Mouse (Mus musculus) megakaryocyte-erythroid progenitor cell, adult 5-6 weeks (primary cell): ENCODE data around the gene Ccdc136. TPM values are rescaled to one million over a fixed set of nuclear protein-coding genes. Genes with fewer than 3 reads are reported as not detected.
"Not testable (repeated sequence)": the region's sequence is repeated elsewhere in the genome, so short reads cannot be mapped to it uniquely, and the experiment has no call there.

ENCODE experiments used
- ATAC-seq: replicated peaks from 2 replicates; pipeline ENCODE4 v1.8.0; 2016; ENCODE audit warnings: mild to moderate bottlenecking, inconsistent platforms; ENCODE audit not compliant: severe bottlenecking, poor library complexity, low FRiP score, low TSS enrichment
- total RNA-seq, 2 experiments: library from RNA; stranded (forward) in 1 of 2; stranded (reverse) in 1 of 2; fragments of 200-1000, 215-1000 nt in 1 of 2; fragments of >200 nt in 1 of 2; fragmentation: Nextera tagmentation in 1 of 2; gene quantifications; 2 replicates each; pipeline ENCODE4 v1.2.3; 2014 to 2017

Gene Ccdc136
- total RNA-seq (2014; fragmentation: Nextera tagmentation) (not detected in 2 replicates), total RNA-seq (2017) (not detected in 2 replicates)

DNA sequence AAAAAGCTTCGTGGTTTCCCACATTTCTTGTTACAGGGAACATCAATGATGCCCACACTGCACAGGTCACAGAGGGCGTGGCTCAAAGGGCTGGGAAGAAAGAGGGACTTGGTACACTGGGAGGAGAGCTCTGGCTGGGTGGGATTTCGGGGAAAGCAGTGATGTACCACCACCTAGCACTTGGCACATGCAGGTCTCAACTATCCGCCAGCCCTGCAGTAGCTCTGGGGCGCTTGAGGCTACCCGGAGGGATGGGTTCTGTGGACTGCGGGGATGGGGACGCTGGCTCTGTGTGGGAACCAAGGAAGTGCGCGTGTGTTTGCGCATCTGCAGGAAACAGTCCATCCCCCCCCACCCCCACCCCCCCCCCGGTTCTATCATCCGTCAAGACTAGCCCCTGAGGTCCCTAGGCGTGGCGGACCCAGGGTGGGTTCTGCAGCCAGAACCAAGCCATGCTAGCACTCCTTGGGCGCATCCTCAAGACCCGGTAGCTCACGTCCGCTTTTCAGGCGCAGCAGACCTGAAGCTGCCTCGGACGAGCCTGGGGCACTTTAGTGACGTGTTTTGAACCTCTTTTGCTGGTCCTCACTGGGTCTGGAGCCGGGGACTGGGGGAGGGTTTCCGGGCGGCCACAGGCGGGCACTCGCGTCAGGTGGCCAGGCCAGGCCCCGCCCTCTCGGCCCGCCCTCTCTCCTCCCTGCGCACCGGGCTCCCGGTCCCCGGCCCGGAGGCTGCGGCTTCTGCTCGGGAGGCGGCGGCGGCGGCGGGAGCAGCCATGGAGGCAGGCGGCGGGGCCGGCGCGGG lies at the start of gene Ccdc136:
Gene Ccdc136 (plus strand): TSS at position 400 of the 804 bp plus-strand sequence.
- peak; percentile 42; the same call in 1 of the 2 replicates for ATAC-seq

DNA sequence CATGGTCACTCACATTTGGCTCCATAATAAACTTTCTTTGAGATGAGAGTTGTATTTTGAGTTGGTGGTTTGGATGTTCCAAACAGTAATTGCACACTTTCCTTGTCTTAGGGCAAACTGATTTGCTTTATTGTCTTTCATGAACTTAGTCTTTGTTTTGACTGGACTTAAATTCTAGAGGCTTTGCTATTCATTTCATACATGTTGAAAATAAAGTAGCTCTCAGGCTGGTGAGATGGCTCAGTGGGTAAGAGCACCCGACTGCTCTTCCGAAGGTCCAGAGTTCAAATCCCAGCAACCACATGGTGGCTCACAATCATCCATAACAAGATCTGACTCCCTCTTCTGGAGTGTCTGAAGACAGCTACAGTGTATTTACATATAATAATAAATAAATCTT lies 49.6 kb upstream of the Ccdc136 start:
- ATAC-seq: not testable (repeated sequence)

DNA sequence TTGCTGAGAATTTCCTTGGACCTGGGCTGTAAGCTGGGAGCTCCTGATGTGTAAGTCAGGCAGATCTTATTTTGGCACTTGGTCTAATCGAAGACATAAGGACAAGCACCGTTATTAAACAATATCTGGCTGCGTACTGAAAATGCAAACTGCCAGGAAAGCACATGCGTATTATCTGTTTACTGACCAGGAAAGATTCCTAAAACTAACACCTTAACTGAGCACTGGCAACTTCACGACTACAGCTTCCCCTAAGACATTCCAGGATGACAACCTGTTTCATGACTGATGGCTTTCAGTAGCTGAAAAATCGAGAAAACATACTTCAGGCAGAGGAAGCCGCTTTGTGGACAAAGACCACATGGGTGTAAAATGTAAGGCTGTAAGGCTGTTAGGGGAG lies 48.9 kb upstream of the Ccdc136 start:
- ATAC-seq: no peak

GRCm38 (mm10) chr6:29347665-29348370 lies 48.3 kb upstream of the Ccdc136 start, which contains the start of gene Calu:
TSS of gene Calu (plus strand) at chr6:29348069.
- peak; percentile 96 for ATAC-seq

DNA sequence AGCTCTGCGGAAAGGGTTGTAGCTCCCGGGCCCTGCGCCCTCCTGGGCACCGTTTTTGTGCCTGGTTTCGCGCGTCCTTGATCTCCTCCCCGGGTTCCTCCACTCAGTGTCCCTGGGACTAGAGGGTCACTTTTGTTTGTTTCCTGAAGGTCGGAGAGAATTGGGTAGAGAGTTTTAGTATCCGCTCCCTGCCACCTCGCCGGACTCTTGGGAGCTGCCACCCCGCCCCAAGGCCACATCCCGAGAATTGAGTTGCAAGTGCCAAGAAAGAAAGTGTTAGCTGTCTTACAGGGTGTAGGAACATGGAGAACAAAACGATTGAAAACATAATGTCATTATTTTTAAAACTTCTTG lies 47.8 kb upstream of the Ccdc136 start:
- 0 out of 2 replicates have a peak, but pooled peaks have one; percentile 2 for ATAC-seq

DNA sequence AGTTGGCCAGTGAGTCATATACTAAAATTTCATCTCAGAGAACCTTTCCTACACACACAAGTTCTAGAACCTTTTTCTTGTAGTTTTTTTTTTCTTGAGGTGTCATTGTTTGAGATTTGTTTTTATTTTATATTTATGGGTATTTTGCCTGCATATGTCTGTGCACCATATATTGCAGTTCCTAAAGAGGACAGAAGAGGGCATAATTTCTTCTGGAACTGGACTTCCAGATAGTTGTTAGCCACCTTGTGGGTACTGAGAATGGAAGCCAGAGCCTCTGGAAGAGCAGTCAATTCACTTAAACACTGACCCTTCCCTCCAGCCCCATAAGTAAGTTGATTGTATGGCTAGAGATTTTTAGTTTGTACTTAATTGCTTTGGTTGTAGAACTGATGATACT lies 44.5 kb upstream of the Ccdc136 start:
- ATAC-seq: no peak

- peak; percentile 78 for ATAC-seq
Observed at GRCm38 (mm10) chr6:29352816-29353215, 43.3 kb upstream of the Ccdc136 start.

GRCm38 (mm10) chr6:29359386-29359785 lies 36.7 kb upstream of the Ccdc136 start:
- ATAC-seq: no peak

GRCm38 (mm10) chr6:29360211-29360610 lies 35.9 kb upstream of the Ccdc136 start:
- ATAC-seq: no peak

DNA sequence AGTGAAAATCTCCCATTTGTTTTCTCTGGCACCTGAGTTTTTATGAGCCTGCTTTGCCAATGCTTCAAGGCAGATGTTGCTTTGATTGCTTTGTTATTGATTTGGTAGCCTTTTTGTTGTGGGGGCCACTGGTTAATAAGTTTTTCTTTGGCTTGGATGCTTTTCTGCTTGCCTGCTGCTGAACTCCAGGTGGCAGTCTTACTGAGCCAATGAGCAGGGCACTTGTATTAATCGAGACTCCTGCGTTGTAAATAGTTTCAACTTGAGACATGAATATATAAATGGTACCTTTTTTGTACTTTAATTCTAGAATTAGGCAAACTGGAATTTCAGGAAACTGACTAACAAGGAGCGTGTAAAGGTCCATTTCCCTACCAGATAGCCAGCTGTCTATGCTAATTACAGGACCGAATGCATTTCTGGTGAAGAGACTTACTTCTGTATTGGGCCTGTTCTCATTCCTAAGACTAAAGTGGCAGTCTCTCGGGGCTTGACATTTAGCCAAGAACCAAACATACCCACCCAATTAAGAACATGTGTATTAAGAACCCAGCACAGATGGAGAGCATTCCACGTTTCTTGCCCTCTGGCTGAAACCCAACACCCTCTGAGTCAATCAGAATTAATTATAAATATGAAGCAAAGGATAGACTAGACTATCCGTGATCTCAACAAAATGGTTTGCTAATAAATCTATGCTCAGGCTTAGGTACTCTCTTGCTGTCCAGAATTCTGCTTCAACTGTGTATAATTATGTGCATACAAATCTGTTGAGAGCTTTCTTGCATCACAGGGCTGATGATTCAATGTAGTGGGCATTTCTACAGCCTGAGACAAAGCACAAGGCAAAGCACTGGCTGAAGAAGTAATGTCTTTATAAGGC lies 33.6 kb upstream of the Ccdc136 start:
- no peak for ATAC-seq

DNA sequence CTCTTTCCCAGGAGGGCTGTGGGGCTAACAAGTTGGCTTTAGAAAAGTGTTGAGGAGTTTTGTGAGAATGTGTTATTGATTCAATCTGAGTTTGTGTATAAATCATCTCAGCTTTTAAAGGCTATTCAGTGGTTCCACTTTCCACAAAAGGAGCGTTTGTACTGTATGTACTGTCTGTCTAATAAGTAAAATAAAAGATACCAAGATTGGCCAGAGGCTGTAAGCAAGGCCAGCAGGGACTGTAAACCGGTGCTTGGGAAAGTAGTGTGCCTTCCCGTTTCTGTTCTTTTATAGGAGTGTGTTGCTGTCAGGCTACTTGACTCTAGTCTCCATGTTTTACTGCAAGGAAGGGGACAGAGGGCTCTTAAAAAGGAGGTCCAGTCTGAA lies 33.0 kb upstream of the Ccdc136 start:
- ATAC-seq: no peak

GRCm38 (mm10) chr6:29365277-29365676 lies 30.8 kb upstream of the Ccdc136 start:
- no peak for ATAC-seq

DNA sequence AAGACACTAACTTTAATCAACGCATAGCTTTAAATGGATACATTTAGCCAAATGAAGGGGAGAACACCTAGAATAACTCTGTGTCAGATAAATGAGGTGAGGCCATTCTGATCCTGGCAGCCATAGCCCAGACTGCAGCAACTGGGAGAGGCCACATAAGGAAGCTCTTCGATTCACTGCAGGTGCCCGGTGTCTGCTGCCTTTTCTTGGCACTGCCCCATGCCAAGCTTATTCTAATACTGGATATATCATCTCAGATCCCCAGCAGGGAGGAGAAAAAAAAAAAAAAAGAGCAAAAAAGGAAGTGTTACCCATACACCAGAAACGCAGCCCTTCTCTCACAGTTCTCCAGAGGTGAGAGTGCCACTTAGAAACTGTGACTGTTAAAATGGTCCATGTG lies 18.7 kb upstream of the Ccdc136 start:
- ATAC-seq: no peak

DNA sequence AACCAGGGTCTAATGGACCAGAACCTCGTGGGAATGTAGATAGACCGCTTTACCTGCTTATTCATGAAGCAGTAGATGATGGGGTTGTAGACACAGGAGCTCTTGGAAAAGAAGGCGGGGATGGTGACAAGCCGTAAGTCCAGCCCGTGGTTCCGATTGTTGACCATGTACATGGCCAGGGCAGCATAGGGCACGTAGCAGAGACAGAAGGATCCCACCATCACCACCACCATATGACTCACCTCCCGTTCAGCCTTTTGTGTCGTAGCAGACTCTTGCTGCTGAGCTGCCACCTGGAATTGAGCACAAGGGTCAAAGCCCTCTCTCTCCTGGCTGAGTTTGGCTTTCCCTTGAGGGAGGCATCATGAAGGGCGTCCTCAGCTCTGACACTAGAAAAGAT lies 17.4 kb upstream of the Ccdc136 start:
- no peak for ATAC-seq

DNA sequence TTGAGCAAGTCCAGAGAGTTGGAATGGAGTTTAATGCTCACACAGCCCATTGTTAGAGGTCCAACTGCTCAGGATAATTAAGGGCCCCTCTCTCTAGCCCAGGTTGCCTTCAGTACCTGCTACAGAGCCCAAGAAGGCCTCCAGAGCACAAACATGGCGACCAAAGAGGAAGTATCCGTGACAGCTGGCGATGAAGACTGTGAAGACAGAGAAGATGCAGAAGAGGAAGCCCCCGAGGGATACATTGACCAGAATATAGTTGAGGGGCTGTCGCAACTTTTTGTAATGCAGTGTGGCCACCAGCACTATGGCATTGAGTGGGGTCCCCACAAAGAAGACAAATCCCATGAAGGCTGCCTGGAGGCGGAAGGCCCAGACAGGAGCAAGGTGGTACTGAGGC lies 16.2 kb upstream of the Ccdc136 start:
- ATAC-seq: no peak

DNA sequence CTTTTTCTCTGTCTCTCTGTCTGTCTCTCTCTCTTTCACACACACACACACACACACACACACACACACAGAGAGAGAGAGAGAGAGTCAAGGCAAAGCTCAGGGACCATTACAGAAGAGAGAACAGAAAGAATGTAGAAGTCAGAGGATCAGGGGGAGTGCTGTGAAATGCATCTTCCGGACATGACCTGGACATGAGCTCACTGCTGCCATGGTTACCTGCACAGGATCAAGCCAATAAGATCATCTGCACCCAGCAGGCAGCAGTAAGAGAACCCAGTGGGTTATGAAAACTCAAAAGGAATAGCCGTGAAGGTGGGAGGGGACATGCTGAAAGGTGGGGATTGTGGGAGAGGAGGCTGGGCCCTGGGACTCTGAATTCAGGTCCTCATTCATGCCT lies 13.7 kb upstream of the Ccdc136 start:
- ATAC-seq: no peak

- ATAC-seq: peak; percentile 76
Observed at GRCm38 (mm10) chr6:29388052-29388518, 8.0 kb upstream of the Ccdc136 start, which contains the start of gene Opn1sw. TSS of gene Opn1sw (minus strand) at chr6:29388468.

- ATAC-seq: peak; percentile 91
Observed at GRCm38 (mm10) chr6:29388606-29389080, 7.5 kb upstream of the Ccdc136 start.

DNA sequence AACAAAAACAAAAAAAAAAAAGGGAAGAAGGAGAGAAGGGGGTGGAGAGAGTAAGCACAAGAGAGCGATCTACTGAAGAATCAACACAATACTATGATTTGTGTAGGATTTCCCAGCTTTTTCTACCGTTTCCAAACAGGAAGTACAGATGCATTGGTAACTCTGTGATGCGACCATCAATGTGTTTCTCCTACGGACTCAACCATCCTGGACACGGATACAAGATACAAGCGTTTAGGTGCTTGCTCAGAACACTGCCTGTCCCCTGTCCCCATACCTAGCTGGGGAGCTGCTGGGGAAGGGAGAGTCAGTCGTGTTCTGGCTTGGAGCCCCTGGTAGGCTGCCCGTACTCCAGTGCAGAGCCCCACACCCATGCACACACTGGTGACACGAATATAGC lies 6.7 kb upstream of the Ccdc136 start:
- no peak for ATAC-seq
